Mouse (Mus musculus): ENCODE measurements around the gene Cep104. TPM values are rescaled to one million over a fixed set of nuclear protein-coding genes. Genes with fewer than 3 reads are reported as not detected.

Gene Cep104
- polyA plus RNA-seq, 1 experiment, result 18.4 TPM

- no peak for TF ChIP-seq CTCF (conservative IDR thresholded peaks at IDR 0.05; ENCODE audit: insufficient read depth, insufficient read length, low read depth, low read length)
- TF ChIP-seq POLR2A (IDR thresholded peaks at IDR 0.05; ENCODE audit: low read depth, low read length), result no peak
- 79% methylated on average over 2 of the region's 2 CpGs for WGBS
- H3K4me1 ChIP-seq (ENCODE audit: control insufficient read depth, insufficient read depth, low read length), result no peaks in the 10 kb centered on the region
- no peak for DNase-seq
- H3K27me3 ChIP-seq (replicated peaks; ENCODE audit: control insufficient read depth, insufficient read depth, low read length), result no peaks in the 10 kb centered on the region
- H3K4me3 ChIP-seq (ENCODE audit: insufficient read depth, low read depth, low read length), result no peak overlapping the region
- H3K27ac ChIP-seq (ENCODE audit: insufficient read depth, low read depth, low read length), result no peak overlapping the region
- H3K36me3 ChIP-seq (ENCODE audit: control insufficient read depth, insufficient read depth, low read length), result no peaks in the 10 kb centered on the region
Observed at GRCm38 (mm10) chr4:153950372-153950771, 24.6 kb upstream of the Cep104 start.

DNA sequence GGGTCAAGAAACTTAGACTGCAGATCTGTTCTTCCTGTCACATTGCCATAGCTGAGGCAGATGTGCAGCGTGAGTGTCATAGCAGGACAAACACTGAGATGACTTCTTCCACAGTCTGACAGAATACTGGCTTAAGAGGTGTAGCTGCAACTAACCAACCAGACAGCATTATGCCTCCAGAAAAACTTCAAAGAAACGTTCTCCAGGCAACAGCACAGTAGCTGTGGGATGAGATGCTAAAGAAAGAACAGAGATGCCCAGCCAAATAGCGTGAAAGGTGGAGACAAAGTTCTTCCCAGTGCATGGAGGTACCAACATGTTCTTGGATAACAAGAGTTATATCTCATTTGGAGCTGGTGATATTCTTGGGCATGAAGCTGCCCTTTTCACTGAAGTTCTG lies 23.8 kb upstream of the Cep104 start:
- WGBS, result 59% methylated on average over 3 of the region's 3 CpGs

DNA sequence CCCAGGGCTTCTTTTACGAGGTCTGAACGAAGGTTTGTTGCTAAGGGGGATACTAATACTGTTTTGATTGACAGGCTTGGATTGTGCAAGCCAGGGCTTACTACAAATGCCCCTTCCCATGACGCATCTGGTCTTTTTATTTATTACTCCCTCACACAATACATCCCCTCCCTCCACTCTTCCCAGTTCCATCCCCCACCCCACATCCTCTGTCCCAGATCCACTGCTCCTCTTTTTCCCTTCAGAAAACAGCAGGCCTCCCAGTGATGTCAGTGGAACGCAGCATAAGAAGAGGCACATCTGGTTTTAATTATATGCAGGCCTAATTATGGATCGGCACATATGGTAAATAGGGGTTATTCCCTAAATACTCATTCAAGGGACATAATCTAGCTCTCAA lies 23.3 kb upstream of the Cep104 start:
- no peaks in the 10 kb centered on the region for H3K27me3 ChIP-seq (replicated peaks; ENCODE audit: control insufficient read depth, insufficient read depth, low read length)
- H3K27ac ChIP-seq (ENCODE audit: insufficient read depth, low read depth, low read length), result no peak overlapping the region
- WGBS, result 46% methylated on average over 5 of the region's 5 CpGs
- no peaks in the 10 kb centered on the region for H3K4me1 ChIP-seq (ENCODE audit: control insufficient read depth, insufficient read depth, low read length)
- DNase-seq, result no peak
- TF ChIP-seq CTCF (conservative IDR thresholded peaks at IDR 0.05; ENCODE audit: insufficient read depth, insufficient read length, low read depth, low read length) (no peak), POLR2A (IDR thresholded peaks at IDR 0.05; ENCODE audit: low read depth, low read length) (no peak)
- H3K36me3 ChIP-seq (ENCODE audit: control insufficient read depth, insufficient read depth, low read length), result no peaks in the 10 kb centered on the region
- H3K4me3 ChIP-seq (ENCODE audit: insufficient read depth, low read depth, low read length), result no peak overlapping the region

More for the DNA sequence above, 23.8 kb upstream of the Cep104 start:
- no peaks in the 10 kb centered on the region for H3K27me3 ChIP-seq (replicated peaks; ENCODE audit: control insufficient read depth, insufficient read depth, low read length)
- no peaks in the 10 kb centered on the region for H3K36me3 ChIP-seq (ENCODE audit: control insufficient read depth, insufficient read depth, low read length)
- no peak overlapping the region for H3K27ac ChIP-seq (ENCODE audit: insufficient read depth, low read depth, low read length)
- no peak for DNase-seq
- no peaks in the 10 kb centered on the region for H3K4me1 ChIP-seq (ENCODE audit: control insufficient read depth, insufficient read depth, low read length)
- H3K4me3 ChIP-seq (ENCODE audit: insufficient read depth, low read depth, low read length), result no peak overlapping the region
- TF ChIP-seq CTCF (conservative IDR thresholded peaks at IDR 0.05; ENCODE audit: insufficient read depth, insufficient read length, low read depth, low read length), result no peak
- no peak for TF ChIP-seq POLR2A (IDR thresholded peaks at IDR 0.05; ENCODE audit: low read depth, low read length)

- no peaks in the 10 kb centered on the region for H3K36me3 ChIP-seq (ENCODE audit: control insufficient read depth, insufficient read depth, low read length)
- no peaks in the 10 kb centered on the region for H3K27me3 ChIP-seq (replicated peaks; ENCODE audit: control insufficient read depth, insufficient read depth, low read length)
- no peak overlapping the region for H3K4me3 ChIP-seq (ENCODE audit: insufficient read depth, low read depth, low read length)
- H3K27ac ChIP-seq (ENCODE audit: insufficient read depth, low read depth, low read length), result no peak overlapping the region
- 68% methylated on average over 8 of the region's 8 CpGs for WGBS
- H3K4me1 ChIP-seq (ENCODE audit: control insufficient read depth, insufficient read depth, low read length), result no peaks in the 10 kb centered on the region; the same call in 1 of the 2 replicates
- TF ChIP-seq CTCF (conservative IDR thresholded peaks at IDR 0.05; ENCODE audit: insufficient read depth, insufficient read length, low read depth, low read length) (no peak), POLR2A (IDR thresholded peaks at IDR 0.05; ENCODE audit: low read depth, low read length) (no peak)
- DNase-seq, result no peak
Observed at GRCm38 (mm10) chr4:153955651-153956050, 19.3 kb upstream of the Cep104 start.

DNA sequence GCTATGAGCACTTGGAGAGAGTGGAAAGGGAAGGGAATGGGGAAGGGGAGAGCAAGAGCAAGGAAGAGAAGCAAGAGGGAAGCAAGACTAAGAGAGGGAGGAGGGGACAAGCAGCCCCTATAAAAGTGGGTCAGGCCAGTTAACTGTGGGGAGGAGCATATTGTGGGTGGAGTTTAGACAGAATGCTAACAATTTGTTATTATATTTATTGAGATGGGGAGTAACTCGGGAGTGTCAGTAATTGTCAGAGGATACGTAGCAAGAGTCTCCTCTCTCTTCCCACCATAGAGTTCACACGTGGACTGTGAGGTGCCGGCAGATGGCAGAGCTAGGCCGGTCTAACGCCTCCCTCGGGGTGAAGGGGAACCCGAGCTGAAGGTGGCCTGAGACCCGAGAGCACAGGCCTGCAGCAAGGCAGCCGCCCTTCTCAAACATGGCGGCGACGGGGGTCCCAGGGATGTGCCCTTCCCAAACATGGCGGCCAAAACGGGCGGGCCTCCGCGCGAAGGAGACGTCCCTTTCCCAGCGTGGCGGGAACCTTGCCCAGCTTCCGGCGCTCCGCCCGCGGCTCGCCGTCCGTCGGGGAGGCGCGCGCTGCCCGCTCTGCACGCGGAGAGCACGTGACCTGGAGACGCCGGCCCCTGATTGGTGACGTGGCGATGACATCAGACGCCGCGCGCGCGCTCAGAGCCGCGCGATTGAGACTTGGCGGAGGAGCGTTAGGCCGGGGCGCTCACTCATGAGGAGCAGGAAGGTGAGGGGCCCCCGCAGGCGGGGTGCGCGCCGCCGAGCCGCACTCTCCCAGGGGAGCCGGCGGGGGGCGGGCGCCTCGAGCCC lies 18.2 kb upstream of the Cep104 start, which contains the start of gene A430005L14Rik:
Gene A430005L14Rik, plus strand, starts transcription at position 669 of the 837 bp plus-strand sequence.
- H3K27me3 ChIP-seq (replicated peaks; ENCODE audit: control insufficient read depth, insufficient read depth, low read length), result no peaks in the 10 kb centered on the region
- peak within 1 kb of the TSS; percentile 85 for H3K27ac ChIP-seq (ENCODE audit: insufficient read depth, low read depth, low read length)
- TF ChIP-seq POLR2A (IDR thresholded peaks at IDR 0.05; ENCODE audit: low read depth, low read length) (peak; percentile 59), CTCF (conservative IDR thresholded peaks at IDR 0.05; ENCODE audit: insufficient read depth, insufficient read length, low read depth, low read length) (0 out of 2 replicates have a peak, but pooled peaks have one; percentile 0)
- WGBS, result 1% methylated on average over 67 of the region's 67 CpGs
- no peaks in the 10 kb centered on the region; the same call in 1 of the 2 replicates for H3K4me1 ChIP-seq (ENCODE audit: control insufficient read depth, insufficient read depth, low read length)
- H3K36me3 ChIP-seq (ENCODE audit: control insufficient read depth, insufficient read depth, low read length), result no peaks in the 10 kb centered on the region
- peak within 1 kb of the TSS; percentile 82 for H3K4me3 ChIP-seq (ENCODE audit: insufficient read depth, low read depth, low read length)
- peak; percentile 98 for DNase-seq

- Histone ChIP-seq H3K4me1 (ENCODE audit: control insufficient read depth, insufficient read depth, low read length) (no peaks in the 10 kb centered on the region; the same call in 1 of the 2 replicates), H3K27me3 (replicated peaks; ENCODE audit: control insufficient read depth, insufficient read depth, low read length) (no peaks in the 10 kb centered on the region), H3K4me3 (ENCODE audit: insufficient read depth, low read depth, low read length) (peak overlapping the region; percentile 82), H3K27ac (ENCODE audit: insufficient read depth, low read depth, low read length) (peak overlapping the region; percentile 69), H3K36me3 (ENCODE audit: control insufficient read depth, insufficient read depth, low read length) (no peaks in the 10 kb centered on the region)
- peak; percentile 58 for DNase-seq
- under 1% methylated on average over 37 of the region's 37 CpGs for WGBS
- TF ChIP-seq POLR2A (IDR thresholded peaks at IDR 0.05; ENCODE audit: low read depth, low read length) (no peak), CTCF (conservative IDR thresholded peaks at IDR 0.05; ENCODE audit: insufficient read depth, insufficient read length, low read depth, low read length) (no peak)
Observed at GRCm38 (mm10) chr4:153957444-153958250, 17.3 kb upstream of the Cep104 start.
